Mouse (Mus musculus): ENCODE measurements around the gene Ccdc78.

DNA sequence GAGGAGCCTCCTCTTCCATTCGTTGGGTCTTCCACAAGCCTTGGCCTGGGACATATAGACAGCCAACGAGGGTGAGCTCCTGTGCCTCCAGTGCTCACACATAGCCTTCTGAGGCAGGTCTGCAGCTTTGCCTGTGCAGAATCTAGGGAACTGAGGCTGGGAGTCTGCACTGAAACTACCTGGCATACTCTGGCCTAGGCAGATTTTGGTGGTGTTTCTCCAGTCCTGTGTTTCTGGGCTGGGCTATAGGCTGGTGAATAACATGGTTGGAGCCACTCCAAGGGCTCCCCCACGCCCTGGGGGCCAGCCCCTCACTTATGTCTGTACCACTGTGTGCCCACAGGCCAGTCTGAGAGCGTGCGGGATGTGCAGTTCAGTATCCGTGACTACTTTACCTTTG is 38.9 kb downstream of the Ccdc78 start:
- TF ChIP-seq CTCF (IDR thresholded peaks at IDR 0.05 in 2 of 3, conservative IDR thresholded peaks at IDR 0.05 in 1 of 3; ENCODE audit: control insufficient read depth in 1 of 3, insufficient read depth in 1 of 3, low read depth in 2 of 3, low read length in 3 of 3, poor library complexity in 1 of 3, severe bottlenecking in 1 of 3) (no peak), POLR2A (IDR thresholded peaks at IDR 0.05; ENCODE audit: control insufficient read depth in 1 of 2, insufficient read depth in 1 of 2, low read depth in 1 of 2, low read length in 2 of 2, poor library complexity in 1 of 2) (no peak), EP300 (IDR thresholded peaks at IDR 0.05; ENCODE audit: low read depth in 1 of 2, low read length in 2 of 2) (no peak), ZC3H11A (IDR thresholded peaks at IDR 0.05; ENCODE audit: low read depth, low read length) (no peak), POLR2AphosphoS2 (IDR thresholded peaks at IDR 0.05; ENCODE audit: low read length) (no peak), TAL1 (IDR thresholded peaks at IDR 0.05; ENCODE audit: low read length) (no peak), MAFK (IDR thresholded peaks at IDR 0.05; ENCODE audit: borderline replicate concordance, low read depth, low read length) (no peak), CHD2 (IDR thresholded peaks at IDR 0.05; ENCODE audit: low read length) (no peak), KAT2A (conservative IDR thresholded peaks at IDR 0.05; ENCODE audit: low read depth, low read length) (no peak), JUND (IDR thresholded peaks at IDR 0.05; ENCODE audit: low read depth, low read length) (no peak), USF1 (IDR thresholded peaks at IDR 0.05; ENCODE audit: low read depth, low read length) (no peak), TCF12 (IDR thresholded peaks at IDR 0.05; ENCODE audit: low read depth, low read length) (no peak)

All from MEL (cell line).